Mouse (Mus musculus) cortical plate, adult 2 months (tissue): Measurements from ENCODE around the gene Sgpp2.

Source experiments
- CTCF ChIP-seq: fragments of 200-500 bp; IDR thresholded peaks from 2 replicates; pipeline ENCODE4 v1.5.1; 2011; ENCODE audit warnings: mild to moderate bottlenecking, control low read depth, low read length; ENCODE audit not compliant: insufficient read depth; ENCODE audit errors: extremely low read depth
- POLR2A ChIP-seq: fragments of 200-500 bp; IDR thresholded peaks from 2 replicates; pipeline ENCODE4 v1.6.1; 2011; ENCODE audit warnings: mild to moderate bottlenecking, low read length, control low read depth; ENCODE audit not compliant: insufficient read depth; ENCODE audit errors: extremely low read depth

DNA sequence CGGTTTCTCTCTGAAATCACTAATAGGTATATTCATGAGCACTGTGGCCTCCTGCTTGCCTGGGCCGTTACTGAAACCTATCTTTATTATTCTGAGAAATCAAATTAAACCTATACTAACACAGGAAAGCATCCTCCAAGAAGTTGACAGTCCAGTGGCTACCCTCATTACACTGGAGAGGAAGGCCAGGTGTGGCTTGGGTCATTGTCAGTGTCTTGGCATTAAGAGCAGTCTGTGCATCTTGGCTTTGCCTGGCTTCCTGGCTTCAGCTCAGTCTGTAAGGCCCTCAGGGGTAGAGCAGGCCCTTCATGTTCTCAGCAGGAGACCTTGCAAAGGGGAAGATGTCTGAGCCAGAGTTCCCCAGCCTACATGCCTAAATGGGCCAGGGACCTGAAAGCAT, 99.3 kb downstream of the Sgpp2 start:
- TF ChIP-seq POLR2A (no peak), CTCF (no peak)
